Mouse (Mus musculus) olfactory bulb, adult 2 months (tissue): Measurements from ENCODE around the gene Ceacam19.

Source experiments
- CTCF ChIP-seq: fragments of 200-500 bp; IDR thresholded peaks from 2 replicates; pipeline ENCODE4 v1.5.1; 2012; ENCODE audit warnings: low read depth, mild to moderate bottlenecking, low read length, moderate library complexity; ENCODE audit not compliant: insufficient read depth
- POLR2A ChIP-seq: fragments of 200-500 bp; IDR thresholded peaks from 2 replicates; pipeline ENCODE4 v1.6.1; 2012; ENCODE audit warnings: mild to moderate bottlenecking, low read depth, low read length, moderate library complexity; ENCODE audit not compliant: insufficient read depth

DNA sequence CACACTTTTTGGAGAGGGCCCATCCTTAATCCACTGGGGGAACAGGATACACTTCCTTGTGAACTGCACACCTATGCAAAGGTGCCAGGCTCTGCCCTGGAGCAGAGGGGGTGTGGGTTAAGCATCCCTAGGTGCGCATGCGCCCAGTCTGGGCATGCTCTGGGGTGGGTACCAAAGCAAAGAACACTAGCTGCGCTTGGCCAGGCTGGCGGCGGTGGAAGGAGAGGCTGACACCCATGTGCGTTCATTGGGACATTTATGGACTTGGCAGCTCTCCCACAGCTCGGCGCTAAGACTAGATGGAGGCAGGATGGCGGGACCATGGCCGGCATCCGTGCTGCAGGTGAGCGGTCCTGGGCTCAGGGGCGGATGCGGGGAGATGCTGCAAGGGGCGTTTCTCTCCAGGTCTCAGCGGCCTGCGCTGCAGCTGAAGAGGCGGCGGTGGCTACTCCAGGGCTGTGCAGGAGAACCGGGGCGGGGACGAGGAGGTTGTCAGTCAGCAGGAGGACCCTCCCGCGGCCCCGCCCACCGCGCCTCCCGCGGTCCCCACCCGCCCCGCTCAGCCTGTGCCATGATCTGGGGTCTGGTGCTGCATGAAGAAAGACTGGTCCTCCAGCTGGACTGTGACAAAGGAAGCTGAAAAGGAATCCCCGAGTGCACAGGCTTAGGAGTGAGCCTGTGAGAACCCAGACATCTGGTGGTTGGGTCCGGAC, 35.8 kb downstream of the Ceacam19 start, which contains the start of gene Gm19345:
- TF ChIP-seq CTCF: no peak
- no peak for TF ChIP-seq POLR2A
